Mouse (Mus musculus): ENCODE results near the gene Atp10a. TPM values are rescaled to one million over a fixed set of nuclear protein-coding genes. Genes with fewer than 3 reads are reported as not detected.

Gene Atp10a
- total RNA-seq, 2 experiments from 2014 or later, result 7.8 to 7.9 TPM

DNA sequence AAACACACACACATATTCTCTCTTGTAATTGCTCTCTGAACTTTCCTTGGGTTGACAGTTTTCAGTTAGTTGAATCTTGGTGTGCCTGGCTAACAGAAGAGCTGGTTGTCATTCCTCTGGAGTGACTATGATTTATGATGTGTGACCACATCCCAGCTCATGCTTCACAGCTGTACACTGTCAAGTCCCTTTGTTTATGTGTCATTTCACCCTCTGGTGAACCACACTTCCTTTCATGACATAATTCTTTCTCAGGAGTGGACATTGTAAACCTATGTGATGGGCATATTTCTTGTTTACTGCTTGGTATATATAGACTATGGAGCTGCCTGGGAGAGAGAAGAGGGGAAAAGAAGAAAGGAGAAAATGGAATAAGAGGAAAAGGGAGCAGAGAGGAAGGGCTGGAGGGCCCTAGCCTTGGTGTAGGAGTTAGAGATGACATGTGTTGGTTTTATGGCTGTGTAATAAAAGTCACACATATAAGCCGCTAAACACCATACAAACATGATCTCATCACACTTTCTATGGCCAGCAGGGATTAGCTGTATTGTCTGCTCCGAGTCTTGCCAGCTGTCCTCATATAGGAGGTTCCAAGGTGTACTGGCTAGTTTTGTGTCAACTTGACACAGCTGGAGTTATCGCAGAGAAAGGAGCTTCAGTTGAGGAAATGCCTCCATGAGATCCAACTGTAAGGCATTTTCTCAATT, 81.0 kb downstream of the Atp10a start:
- DNase-seq (ENCODE audit: low spot score in 2 of 2), result no peak

DNA sequence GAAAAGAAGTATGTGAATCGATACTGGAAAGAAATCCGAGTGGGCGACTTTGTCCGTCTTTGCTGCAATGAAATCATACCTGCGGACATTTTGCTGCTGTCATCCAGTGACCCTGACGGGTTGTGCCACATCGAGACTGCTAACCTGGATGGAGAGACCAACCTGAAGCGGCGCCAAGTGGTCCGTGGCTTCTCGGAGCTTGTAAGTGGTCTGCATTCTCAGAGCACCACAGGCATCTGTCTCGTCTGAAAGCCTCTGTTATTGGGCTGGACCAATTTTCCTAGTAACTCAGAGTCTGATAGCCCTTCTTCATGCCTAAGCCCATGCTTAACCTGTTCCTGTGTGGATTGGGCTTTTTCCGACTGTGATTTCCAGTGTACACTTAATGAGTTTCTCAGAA, 84.2 kb downstream of the Atp10a start:
- DNase-seq (ENCODE audit: low spot score in 2 of 2), result no peak

DNA sequence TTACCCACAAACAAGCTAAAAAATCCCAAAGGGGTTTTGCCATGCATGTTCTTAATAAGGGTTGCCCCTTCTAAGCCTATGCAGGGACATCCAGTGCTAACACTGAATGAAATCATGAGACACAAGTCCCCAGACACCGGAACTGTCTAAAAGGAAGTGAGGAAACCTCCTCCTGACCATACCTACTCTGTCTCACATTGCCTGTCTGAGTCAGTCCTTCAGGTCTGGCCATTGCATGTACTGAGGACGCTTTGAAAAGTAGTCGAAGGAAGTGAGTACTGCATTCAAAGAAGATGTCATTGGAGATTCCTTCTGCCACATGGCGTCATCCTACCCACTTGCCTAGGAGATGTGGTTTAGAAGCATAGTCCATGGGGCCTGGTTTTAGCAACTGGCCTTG, 84.9 kb downstream of the Atp10a start:
- no peak for DNase-seq (ENCODE audit: low spot score in 2 of 2)

DNA sequence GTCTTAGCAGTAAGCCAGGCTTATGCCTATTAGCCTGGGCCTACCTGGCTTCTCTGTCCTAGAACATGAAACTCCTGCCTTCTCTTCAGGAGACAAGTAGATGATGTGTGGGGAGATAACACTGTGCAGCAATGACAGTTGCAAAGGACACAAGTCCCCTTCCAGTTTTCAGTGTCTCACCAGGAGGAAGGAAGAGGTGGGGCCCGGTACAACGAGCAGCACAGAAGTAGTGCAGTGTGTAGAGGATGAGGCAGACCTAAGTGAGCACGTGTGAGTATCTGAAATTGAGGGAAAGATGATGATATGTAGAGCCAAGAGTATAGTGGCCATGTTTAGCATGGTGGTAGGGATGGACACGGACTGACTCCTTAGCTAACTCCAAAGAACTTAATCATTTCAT, 86.0 kb downstream of the Atp10a start:
- DNase-seq (ENCODE audit: low spot score in 2 of 2), result no peak

DNA sequence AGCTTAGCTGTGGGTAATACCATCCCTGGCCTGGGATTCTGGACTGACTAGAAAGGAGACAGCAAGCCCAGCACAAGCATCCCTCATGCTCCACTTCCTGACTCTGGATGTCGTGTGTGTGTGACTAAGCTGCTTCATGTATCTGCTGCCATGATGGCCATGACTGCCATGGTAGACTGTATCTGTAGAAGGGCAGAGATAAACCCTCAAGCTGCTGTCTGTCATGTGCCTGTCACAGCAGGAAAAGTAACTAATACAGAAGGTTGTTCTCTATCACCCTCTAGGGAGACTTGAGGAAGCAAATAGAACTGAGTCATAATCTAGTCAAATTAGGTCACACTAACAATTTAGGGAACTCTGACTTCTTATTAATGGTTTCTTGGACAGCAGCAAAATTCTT, 86.7 kb downstream of the Atp10a start:
- no peak for DNase-seq (ENCODE audit: low spot score in 2 of 2)

DNA sequence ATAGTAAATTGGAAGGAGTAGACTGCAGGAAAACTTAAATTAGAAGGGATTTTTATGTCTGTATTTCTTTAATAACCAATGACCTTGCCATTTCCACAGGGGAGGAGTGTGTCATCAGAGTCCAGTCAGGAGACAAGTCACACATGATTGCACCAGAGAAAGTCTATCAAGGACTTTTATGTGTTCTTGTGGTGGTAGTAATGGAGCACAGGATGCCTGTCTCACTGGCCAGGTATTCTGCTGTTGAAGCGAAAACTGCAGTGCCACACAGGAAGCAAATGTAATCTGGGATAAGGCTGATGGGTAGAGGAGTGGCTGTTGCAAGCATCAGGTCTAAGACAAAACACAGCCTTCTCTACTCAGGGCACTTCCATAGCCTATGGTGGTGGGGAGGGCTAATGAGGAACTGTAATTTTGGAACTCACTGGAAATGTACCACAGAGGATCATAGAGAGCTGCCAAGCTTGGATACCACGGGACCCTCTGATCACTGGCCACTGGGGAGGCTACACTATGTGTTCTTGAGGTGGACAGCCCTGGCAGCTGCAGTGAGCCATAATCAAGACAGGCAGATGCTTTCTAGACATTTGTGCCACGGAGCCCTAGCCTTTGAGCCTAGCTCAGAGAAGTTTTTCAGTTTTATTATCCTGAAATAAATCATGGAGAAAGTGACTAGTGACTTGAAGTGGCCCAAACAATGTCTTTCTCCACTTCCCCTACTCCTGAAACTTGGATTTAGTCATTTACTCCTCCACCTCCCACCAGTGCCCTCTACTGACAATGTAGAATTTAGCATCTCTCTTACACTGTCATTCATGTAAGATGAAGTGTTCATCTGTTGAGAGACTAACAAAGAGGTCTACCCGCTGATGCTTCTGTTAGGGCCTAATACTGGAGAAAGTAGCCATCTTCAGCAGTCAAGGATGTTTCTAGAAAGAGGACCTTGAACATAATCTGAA, 87.7 kb downstream of the Atp10a start:
- no peak for DNase-seq (ENCODE audit: low spot score in 2 of 2)

DNA sequence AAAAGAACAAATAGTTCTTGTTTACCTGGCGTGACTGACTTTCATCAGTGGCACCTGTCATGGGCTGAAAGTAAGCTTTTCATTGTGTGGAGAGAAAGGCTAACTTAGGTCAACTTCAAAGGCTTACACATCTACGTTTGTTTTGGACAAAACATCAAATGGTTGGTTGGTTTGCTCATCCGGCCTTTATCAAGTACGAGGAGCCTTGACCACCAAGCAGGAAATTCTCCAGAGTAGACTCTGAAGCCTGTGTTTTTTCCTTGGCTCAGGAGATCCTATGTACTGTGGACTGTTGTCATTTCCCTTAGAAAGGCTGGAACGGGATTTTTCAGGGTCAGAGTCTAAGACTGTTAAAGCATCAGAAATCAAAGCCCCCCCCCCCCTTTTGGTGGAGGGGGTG, 90.9 kb downstream of the Atp10a start:
- DNase-seq (ENCODE audit: low spot score in 2 of 2), result no peak

DNA sequence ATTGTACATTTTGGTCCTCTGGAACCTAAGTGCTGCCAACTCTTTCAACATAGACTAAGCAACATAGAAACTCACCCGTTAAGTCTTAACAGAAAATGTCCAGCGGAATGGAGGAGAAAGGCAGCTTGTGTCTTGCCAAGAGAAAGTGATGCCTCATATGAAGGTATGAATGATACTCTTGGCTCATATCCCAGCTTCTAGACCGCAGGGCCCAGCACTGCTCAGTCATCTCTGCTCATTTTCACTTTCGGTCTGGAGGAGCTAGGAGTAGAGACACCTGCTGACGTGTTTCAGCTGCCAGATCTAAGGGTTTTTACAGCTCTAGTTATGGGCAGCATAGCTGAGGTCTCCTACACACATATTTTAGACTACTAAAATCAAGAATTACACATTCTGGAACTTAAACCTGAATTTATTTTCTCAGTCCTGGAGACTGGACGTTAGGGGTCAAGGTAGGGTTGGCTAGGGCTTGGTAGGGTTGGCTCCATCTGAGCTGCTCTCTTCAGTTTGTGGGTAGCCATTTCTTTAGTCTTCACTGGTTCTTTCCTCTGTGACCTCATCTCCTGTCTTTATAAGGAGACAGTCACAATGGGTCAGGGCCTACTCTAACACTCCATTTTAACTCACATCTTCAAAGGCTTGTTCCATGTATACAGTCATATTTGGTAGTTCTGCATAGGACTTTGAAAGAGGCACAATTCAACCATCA, 94.1 kb downstream of the Atp10a start:
- DNase-seq (ENCODE audit: low spot score in 2 of 2), result no peak

DNA sequence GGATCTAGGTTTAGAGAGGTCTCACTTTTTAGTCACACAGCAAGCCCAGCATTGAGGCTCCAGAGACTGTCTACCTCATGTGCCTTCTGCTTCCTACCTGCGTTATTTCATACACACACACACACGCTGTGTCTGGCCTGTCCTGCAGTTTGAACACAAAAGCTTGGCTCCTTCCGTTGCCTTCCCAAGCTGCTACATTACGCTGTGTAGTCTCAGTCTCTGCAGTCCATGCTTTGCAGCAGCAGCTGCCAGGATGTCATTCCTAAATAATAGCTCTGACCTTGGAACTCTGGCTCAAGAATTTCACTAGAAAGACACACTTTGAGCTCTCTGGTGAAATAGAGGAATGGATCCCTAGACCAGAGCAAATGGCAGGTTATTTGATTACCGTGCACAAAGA, 96.1 kb downstream of the Atp10a start:
- no peak for DNase-seq (ENCODE audit: low spot score in 2 of 2)

DNA sequence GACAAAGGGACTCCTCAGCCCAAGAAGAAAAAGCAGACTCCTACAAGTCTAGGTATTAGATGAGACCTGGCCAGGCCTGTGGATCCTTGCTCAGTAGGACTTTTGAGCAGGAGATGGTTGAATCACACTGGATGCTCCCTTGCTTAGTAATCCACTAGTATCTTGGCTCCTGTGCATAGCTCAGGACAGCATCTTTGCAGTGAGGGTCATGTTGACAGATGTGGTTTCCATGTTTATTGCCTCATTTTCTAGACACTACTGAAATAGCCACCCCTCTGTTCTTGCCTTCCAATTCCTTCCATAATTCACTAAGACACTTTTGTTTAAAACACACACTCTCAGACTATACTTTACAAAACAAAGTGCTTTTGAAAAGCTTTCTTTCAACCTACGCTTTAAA, 98.1 kb downstream of the Atp10a start:
- DNase-seq (ENCODE audit: low spot score in 2 of 2), result no peak

DNA sequence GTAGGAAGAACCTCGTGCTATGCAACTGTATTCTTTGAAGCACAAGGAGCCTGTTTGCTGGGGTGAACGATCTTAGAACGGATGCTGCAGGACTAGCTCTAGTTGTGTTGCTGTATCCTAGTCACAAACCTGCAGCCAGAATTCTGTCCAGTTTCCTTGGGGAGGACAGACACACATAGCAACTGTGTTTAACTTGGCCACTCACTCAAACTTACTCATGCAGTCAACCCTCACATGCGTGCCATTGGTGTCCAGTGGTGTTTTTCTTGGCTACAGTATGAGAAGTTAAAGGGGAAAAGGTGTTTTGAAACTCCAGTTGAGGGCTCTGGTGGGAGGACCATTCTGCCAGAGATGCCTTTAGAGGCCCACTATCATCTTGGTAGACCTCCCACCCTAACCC, 98.6 kb downstream of the Atp10a start:
- DNase-seq (ENCODE audit: low spot score in 2 of 2), result no peak

DNA sequence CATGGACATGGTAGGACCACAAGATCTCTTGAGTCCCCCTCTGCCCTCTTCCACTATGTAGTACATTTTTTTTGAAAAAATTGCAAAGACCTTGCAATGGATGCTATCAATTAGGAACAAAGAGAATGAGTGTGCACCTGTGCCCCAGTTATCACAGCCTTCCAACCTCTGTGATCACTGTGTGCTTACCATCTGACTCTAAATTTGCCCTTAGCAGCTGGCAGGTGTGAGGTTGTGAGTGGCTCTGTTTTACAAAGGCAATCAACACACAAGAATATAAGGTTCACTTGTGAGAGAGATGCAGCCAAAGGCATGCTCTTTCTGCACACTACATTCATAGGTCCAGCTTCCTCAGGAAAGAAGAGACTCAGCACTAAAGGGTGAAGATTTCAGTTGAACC, 99.1 kb downstream of the Atp10a start:
- no peak for DNase-seq (ENCODE audit: low spot score in 2 of 2)

DNA sequence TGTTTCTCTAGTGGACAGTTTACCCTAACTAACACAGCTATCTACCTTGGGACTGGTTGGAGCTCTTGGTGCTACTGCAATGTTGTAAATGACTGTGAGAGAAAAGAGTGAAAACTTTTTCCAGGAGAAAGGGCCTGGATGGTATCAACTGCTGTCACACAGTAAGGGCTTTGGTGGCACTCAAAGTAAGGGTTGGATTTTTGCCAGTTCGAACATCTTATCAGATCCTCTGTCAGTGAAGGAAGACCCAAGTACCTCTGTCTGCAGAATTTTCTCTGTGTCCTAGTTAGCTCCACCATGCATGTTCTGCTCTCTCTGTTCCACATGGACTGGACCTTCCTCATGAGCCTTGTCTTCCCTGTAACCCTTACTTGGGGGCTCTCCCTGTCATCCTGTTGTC, 99.9 kb downstream of the Atp10a start:
- DNase-seq (ENCODE audit: low spot score in 2 of 2), result no peak

DNA sequence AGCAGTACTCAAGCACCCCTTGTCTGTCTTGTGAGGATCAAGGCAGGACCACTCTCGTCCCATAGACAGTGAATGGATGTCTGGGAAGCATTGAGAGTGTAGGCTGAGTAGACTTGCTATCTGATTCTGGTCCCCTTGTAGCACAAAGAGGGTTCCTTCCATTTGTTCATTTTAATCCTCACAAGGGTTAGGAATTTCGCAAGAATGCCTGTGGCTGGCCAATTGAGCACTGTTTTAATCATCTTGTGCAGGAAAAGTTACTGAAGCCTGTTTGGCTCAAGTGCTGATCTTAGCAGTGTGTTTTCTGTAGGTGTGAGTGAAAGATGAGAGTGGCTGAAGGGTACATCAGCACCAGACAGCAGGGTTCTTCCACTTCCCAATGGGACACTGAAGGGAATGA, 101.4 kb downstream of the Atp10a start:
- no peak for DNase-seq (ENCODE audit: low spot score in 2 of 2)

DNA sequence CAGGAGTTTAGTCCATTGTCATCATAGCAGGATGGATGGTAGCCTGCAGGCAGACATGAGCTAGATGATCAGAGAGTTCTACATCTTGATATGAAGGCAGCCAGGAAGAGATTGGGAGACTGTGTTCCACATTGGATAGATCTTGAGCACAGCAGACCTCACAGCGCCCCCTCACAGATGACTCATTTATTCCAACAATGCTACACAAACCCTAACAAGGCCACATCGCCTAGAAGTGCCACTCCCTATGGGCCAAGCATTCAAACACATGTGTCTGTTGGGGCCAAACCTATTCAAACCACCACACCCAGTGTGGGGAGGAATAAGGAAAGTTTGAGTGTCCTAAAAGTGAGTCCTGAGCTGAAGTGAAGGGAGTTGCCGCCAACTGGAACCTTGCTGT, 102.4 kb downstream of the Atp10a start:
- no peak for DNase-seq (ENCODE audit: low spot score in 2 of 2)

DNA sequence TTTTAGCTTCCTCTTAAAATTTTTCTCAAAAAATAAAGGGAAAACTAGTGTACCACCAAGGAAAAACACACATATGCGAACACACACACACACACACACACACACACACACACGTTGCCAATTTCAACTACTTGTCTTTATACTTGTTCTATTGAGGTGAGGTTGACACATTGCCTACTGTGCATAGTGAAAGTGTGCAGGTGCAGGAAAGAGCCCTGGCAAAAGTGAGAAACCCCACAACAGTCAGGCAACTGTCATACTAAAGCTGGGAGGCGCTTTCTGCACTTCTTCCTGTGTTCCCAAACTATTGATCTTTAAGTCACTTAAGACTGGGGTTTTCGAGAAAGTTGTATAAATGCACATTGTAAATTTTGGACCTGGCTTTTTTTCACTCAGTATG, 103.3 kb downstream of the Atp10a start:
- no peak for DNase-seq (ENCODE audit: low spot score in 2 of 2)

DNA sequence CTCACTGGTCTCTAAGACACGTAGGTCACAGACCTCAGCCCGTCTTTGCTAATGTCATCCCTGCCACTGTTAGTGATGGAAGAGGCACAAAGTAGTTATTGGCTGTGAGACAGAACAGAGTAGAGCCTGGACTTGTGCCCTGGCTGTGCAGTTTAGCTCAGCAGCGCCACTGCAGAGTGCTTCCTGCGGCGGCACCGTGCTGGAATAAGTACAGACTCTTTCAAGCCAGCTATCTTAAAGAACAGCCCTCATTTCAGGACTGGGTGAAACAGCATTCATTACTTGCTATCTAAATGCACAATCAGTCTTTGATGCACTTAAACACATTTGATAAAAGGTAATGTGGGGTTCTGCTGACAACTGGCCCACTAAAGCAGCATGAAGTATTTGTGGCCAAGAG, 111.3 kb downstream of the Atp10a start:
- DNase-seq (ENCODE audit: low spot score in 2 of 2), result peak in 1 of 2 experiments; percentile 29

DNA sequence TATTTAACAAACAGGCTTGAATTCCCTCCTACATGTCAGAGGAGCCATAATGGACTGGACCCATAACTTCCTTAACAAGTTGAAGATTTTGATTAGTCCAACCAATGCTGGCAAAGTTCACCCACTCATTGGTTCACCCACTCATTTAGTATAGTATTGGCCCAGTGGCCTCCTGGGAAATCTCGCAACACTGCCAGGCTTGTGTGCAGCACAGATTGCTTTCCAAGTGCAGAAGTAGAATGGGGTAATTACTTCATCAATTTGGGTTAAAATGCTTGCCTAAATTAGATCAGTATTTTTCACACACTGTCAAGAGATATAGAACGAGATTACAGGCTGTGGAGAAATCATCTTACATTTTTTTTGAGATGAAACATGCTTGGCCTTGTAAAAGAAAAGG, 112.3 kb downstream of the Atp10a start:
- DNase-seq (ENCODE audit: low spot score in 2 of 2), result no peak

DNA sequence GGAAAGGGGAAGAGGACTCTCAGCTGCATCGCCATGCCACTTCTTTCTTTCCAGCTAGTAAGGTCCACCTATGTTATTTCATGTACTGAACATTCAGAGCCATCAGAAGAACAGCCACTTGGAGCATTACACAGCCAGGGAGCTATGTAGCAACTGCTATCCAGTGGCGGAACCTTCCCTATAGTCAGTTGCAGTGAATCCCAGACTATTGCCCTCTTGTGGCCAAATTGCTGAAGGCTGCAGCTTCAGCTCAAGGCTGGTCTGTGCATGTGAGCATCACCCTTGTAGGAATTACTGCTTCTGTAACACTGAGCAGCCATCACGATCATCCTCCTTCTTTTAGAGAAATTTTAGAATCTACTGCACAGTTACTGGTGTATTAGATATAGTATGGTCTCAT, 114.3 kb downstream of the Atp10a start:
- DNase-seq (ENCODE audit: low spot score in 2 of 2), result no peak

DNA sequence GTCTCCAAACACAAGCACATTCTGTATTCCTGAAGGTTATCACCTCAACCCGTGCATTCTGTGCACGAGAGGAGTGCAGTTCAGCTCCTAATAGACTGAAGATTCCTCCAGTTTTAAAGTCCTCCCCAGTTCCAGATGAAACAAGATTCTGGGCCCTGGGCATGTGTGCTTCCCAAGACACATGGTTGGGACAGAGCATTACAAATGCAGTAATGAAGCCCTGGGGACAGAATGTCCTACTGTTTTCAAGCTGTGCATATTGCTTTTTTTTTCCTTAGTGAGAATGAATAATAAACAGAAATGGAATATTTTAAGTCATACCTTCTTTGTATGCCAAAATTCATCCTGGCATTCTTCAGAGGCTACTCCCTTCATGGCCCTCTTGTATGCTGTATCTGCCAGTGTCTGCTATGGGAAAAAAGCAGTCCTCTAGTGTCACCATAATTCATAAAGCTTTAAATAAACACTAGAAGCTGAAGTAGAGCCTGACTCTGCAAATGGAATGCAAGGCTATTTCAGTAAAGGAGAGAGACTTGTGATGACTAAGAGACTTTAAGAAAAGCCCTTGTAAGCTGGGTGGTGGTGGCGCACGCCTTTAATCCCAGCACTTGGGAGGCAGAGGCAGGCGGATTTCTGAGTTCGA, 116.2 kb downstream of the Atp10a start:
- DNase-seq (ENCODE audit: low spot score in 2 of 2), result no peak

DNA sequence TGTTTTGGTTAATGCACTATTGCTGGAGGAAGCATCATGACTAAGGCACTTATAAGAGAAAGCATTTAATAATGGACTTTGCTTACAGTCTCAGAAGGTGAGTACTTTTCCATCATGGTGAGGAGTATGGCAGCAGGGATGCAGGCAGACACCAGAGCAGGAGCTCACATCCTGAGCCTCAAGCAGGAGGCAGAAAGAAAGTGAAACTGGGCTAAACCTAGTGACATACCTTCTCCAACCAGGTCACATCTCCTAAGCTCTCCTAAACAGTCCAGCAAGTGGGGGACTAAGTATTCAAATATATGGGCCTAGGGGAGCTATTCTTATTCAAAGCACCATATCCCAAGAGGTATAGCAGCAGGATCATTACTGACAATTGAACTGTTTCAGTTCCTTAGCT, 123.2 kb downstream of the Atp10a start:
- DNase-seq (ENCODE audit: low spot score in 2 of 2), result no peak

DNA sequence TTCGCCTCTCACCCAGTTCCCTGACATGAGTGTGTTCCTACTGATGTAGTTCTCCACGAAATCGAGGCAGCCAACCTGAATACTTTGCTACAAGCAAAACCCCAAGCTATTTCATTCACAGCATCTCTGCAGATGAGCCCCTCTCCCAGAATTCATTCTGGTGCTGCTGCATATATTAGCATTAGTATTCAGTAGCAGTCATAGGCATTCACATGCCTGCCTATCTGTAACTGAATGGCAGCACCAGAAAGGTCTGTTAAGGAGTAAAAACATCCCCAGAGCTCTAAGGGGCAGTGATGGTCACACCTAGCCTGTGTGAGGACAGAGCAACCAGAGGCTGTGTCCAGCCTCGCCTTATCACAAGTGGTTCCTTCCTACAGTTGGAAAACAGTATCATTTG, 131.0 kb downstream of the Atp10a start:
- no peak for DNase-seq (ENCODE audit: low spot score in 2 of 2)

Data from gastrocnemius, postnatal 4 days (tissue).